Mouse (Mus musculus) WW6 (cell line): ENCODE results near the gene Casp7.

Source experiments
- DNase-seq: peaks from one replicate; pipeline ENCODE4 v3.0.0-alpha.2; 2013; ENCODE audit warnings: low read depth, low spot score

Casp7 gene

DNA sequence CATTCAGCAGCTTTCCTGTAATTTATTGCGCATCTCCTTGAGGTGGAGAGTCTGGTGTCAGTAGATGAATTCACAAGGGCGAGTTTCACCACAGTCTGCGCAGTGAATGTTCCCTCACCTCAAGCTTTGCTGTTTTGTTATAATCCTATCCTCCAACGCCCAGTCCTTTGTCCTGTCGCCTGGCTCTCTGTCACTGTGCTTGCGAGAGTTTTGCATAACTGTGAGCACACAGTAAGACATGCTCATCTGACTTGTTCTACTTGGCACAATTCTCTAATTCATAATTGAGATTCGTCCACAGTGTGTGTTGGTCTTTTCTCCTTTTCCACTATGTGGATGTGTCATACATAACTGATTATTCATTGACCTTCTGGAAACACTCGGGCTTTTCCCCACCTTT lies 69.6 kb downstream of the Casp7 start:
- no peak for DNase-seq

DNA sequence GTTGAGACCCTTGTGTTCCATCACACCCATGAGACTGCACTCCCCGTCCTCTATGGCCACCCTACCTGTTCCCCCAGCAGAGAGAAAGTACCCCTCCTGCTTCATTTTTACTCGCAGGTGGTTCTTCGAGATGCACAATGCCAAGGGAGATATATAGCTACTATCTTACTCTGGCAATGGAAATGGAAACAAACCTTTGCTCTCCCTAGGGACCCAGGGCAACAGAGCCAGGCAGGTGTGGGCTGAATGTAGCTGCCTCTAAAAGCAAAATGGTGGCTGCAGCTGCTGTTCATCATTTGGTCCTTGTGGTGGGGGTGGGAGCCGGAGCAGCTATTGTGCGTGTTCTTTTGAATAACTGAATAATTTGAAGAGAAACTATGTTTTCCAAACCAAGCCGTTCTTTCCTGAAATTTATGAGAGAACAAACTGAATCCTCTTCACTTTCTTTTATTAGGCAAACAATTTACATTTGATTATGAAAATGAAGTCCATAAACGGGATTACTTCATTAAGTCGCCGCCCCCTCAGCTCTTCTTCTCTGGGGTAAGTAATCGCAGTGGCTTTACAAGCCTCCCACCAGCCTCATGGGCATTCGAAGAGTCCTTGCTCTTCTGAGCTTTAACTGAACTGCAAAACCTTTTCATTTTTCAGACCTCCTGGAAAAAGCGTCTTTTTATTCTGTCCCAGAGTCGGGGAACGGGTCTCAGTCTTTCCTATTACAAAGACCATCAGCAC lies 73.5 kb downstream of the Casp7 start:
- DNase-seq = no peak

DNA sequence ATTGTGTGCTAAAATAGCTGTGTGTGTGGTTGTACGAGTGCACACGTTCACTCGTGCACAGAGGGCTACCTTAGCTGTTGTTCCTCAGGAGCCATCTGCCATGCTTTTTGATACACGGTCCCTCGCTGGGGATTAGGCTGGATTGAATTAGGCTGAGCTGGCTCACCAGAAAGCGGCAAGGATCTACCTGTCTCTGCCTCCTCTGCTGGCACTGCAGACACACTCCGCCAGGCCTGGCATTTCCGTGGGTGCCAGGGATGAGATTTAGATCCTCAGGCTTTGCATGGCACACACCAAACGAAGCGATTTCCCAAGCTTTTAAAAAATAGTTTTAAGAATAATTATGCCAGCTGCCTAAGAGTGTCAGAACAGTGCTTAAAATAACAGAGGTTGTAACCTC lies 75.0 kb downstream of the Casp7 start:
- no peak for DNase-seq

DNA sequence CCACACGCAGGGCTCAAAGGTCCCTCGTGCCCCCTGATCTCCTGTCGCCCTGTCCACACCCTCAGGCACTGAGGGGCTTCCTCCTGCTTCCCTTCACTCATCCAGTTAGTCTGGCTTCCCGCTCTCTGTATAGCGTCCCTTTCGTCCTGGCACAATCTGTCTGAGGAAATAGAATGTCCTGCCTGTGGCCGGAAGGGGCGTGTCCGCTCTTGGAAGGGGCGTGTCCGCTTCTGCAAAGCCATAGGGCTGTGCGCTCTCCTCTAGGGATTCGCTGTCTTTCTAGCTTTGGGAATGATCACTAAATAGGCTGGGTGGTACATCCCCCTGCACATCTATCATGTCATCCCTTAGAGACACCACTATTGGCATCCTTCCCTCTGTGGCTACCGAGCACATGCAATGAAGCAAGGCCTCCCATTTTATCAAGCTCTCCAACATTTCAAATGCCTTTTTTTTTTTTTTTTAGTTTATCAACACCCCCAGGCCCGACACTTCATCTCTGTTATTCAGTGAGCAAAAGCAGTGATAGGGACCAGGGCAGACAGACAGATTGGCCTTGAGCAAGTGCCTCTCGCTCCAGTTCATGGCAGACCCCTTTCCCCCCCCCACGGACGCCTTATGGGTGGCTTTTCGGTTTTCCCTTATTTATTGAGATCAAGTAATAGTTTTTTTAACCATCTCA lies 78.1 kb downstream of the Casp7 start:
- peak; percentile 9 for DNase-seq

DNA sequence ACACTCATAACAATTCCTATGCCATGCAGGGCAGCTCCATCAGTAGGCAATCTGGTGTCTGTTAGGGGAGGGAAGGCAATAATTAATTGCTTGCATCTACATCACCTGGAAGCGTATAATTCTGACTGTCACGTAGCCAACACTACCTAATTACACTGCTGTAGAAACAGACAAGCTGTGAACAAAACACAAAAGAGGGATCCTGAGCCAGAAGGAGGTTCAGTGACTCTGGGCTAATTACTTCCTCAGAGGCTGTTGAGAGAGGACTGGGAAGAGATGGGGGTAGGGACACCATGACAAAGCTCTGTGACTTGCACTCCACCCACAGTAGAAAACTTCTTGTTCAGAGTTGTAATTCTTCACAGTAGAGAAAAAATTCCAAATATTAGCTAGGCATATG lies 79.6 kb downstream of the Casp7 start:
- DNase-seq = no peak

DNA sequence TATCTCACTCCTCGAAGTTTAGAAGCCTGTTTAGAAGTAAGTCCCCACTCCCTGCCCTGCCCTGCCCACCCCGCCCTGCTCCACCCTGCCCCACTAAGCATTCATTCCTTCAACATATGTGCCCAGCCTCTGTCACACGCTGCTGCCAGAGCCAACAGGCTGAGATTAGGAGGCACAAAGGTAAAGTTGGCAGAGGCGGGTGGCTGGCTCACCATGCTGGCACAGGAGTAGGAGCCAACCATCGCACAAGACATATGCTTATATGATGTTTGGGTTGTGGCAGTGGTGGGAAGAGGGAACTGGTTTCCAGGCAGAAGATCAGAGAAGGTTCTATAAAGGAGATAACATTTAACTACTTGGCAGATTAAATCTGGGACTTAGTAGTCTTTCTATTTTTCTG lies 80.3 kb downstream of the Casp7 start:
- DNase-seq = no peak

DNA sequence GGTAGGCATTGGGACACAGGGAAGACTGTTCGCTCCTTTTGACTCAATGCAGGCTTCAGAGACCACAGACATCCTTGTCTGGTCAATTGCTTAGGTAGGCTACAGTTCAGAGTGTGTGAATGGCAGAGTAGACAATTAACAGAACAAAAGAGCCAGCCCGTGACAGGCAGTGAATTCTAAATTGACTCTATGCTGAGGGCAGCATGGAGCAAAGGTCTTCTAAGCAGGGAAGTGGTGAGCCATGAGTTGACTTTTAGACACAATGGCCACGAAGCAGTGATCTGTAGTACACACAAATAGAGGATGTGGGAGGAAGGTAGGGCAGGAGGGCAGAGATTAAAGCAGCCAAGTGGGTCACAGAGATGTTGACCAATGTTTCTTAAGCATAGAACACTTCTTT lies 80.9 kb downstream of the Casp7 start:
- DNase-seq = no peak

DNA sequence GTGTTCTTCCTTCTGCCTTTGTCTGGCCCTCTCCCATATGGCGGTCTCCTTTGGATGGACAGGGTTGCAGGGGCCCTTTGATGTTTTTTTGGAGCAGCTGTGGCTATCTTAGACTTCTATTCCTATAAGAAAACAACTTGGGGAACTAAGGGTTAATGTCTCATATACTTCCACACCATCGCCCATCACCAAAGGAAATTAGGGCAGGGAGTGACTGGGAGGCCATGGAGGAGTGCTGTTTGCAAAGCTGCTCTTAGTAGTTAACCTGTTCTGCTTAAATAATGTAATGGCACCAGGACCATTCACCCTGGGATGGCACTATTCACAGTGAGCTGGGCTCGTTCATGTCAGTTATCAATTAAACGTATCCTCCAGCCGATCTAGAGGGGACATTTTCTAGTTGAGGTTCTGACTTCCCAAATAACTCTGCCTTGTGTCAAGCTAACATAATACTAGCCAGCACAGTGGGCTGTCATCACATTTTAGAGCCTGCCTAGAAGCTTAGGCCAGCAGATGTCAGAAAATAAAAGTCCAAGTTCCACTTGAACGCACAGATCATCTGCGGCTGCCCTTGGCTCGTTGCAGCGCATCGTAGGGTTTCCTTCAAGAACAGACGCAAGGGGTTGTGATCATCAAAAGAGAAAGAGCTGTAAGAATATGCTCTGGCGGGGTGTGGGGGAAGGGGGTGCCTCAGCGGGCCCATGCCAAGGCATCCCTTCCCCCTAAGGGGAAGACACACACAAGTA lies 87.9 kb downstream of the Casp7 start:
- DNase-seq = no peak

DNA sequence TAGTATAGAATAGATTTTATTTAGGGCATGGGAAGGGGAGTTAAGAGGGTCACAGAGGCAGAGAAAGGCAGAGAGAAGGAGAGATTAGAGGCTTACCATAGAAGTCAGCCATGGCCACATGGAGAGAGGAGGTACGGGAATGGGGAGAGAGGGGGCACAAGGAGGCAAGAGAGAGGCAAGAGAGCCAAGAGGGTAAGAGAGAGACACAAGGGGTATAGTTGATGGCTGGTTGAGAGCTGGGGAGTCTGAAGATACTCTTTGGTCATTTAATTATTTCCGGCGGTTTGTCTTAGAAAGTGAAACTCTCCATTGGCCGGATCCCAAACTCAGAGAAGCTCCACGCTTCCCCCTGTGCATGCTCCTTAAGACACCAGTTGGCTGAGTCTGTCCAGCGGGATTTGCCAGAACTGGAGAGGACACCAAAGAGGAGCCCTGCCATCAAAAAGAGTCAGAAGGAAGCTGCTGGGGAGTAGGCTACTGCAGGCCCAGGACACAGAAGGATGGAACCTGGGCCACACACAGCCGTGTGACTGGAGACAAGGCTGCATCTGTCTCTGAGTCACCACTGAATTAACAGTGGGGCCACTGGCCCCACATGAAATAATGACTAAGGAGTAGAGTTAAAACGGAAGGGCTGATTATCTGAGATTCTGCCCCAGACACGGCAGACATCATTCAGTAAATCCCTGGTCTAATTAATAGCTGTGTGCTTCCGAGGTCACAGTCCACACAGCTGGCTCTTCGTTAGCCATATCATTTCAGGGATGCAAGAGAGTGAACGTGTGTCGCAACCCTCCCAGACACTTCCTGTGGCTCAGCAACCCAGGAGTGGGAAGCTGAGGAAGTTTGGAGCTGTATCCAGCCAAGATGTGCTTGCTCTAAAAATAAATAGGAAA lies 88.7 kb downstream of the Casp7 start:
- no peak for DNase-seq

DNA sequence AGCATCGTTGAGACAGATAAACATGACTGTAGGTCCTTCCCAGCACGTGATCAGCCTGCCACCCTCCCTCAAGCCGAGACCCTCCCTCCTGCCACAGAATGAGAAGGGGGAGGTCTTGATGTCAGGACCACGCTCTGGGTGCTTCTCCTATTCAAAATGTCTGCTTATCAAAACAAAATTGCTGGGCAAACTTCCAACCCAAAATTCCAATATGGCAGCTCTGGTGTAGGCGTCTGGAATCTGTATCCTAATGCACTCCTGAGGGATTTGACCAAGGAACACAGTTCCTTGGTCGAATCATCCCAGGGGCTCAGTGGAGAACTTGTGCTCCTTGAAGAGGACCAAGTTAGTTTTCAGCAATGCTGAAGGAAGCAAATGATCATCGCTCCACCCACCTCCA lies 90.0 kb downstream of the Casp7 start:
- DNase-seq = no peak

DNA sequence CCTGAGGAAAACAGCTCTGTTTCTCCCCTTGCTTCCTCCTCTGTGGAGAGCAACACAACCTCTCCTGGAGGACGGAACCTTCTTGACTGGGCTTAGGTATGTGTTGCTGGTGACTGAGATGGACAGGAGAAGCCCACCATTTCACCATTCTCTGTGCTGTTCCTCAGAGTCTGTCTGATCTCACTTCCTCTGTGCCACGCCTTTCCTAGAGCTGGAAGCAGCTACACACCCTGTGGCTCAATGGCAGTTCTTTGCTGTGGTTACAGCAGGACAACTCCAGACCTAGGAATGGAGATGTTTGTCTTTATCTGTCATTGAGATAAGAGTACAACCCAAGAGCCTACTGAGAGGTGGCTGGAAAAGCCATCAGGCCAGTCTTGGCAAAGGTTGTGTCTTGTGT lies 90.4 kb downstream of the Casp7 start:
- no peak for DNase-seq

DNA sequence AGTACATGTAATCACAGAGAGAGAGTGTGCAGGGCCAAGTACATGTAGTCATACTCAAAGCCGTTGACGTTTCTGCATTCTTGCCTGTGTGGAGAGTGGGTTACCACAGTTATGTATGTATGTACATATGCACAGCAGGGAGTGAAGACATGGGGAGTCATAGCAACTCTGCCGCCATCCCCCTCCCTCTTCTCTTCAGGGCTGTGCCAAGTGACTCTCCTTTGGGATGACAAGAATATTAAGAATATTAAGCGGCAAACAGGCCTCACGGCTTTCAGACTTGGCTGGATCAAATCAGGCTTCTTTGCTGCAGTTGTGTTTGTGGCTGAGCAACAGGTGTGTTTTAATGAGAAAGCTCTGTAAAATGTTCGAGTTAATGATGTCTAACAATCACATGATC lies 92.7 kb downstream of the Casp7 start:
- no peak for DNase-seq
